Mouse (Mus musculus) NIH3T3 (cell line): ENCODE data around the gene E030025P04Rik.

Source experiments
- DNase-seq: peaks from one replicate; pipeline ENCODE4 v3.0.0-alpha.2; 2012; ENCODE audit warnings: low read depth

E030025P04Rik gene

GRCm38 (mm10) chr11:109144236-109144635 is at the start of gene E030025P04Rik:
Gene E030025P04Rik, minus strand, starts transcription at chr11:109144369.
- DNase-seq: no peak

- DNase-seq: peak; percentile 73
Observed at GRCm38 (mm10) chr11:109192673-109193557, 48.7 kb upstream of the E030025P04Rik start.

- no peak for DNase-seq
Observed at GRCm38 (mm10) chr11:109188235-109188634, 44.1 kb upstream of the E030025P04Rik start.

GRCm38 (mm10) chr11:109187631-109188184 is 43.5 kb upstream of the E030025P04Rik start:
- DNase-seq: no peak

- DNase-seq: no peak
Observed at GRCm38 (mm10) chr11:109181118-109181517, 36.9 kb upstream of the E030025P04Rik start.

GRCm38 (mm10) chr11:109180290-109180689 is 36.1 kb upstream of the E030025P04Rik start:
- no peak for DNase-seq

GRCm38 (mm10) chr11:109178788-109179518 is 34.8 kb upstream of the E030025P04Rik start:
- peak; percentile 22 for DNase-seq

GRCm38 (mm10) chr11:109175376-109175969 is 31.3 kb upstream of the E030025P04Rik start:
- no peak for DNase-seq

GRCm38 (mm10) chr11:109172224-109172623 is 28.1 kb upstream of the E030025P04Rik start:
- no peak for DNase-seq

GRCm38 (mm10) chr11:109170771-109171170 is 26.6 kb upstream of the E030025P04Rik start:
- no peak for DNase-seq

- no peak for DNase-seq
Observed at GRCm38 (mm10) chr11:109157694-109158093, 13.5 kb upstream of the E030025P04Rik start.

- no peak for DNase-seq
Observed at GRCm38 (mm10) chr11:109144890-109145341, 747 bp upstream of the E030025P04Rik start.

- peak; percentile 55 for DNase-seq
Observed at GRCm38 (mm10) chr11:109126482-109126881, 17.7 kb downstream of the E030025P04Rik start.

GRCm38 (mm10) chr11:109125451-109125850 is 18.7 kb downstream of the E030025P04Rik start:
- DNase-seq: no peak

GRCm38 (mm10) chr11:109124284-109124683 is 19.9 kb downstream of the E030025P04Rik start:
- DNase-seq: no peak

GRCm38 (mm10) chr11:109109826-109110346 is 34.3 kb downstream of the E030025P04Rik start:
- DNase-seq: no peak

- DNase-seq: no peak
Observed at GRCm38 (mm10) chr11:109109056-109109455, 35.1 kb downstream of the E030025P04Rik start.

- DNase-seq: no peak
Observed at GRCm38 (mm10) chr11:109107518-109108205, 36.5 kb downstream of the E030025P04Rik start.

GRCm38 (mm10) chr11:109106751-109107150 is 37.4 kb downstream of the E030025P04Rik start:
- no peak for DNase-seq

GRCm38 (mm10) chr11:109106181-109106580 is 38.0 kb downstream of the E030025P04Rik start:
- DNase-seq: no peak

- DNase-seq: no peak
Observed at GRCm38 (mm10) chr11:109103386-109103785, 40.8 kb downstream of the E030025P04Rik start.
